Mouse (Mus musculus): ENCODE data around the gene Sept3. TPM values are rescaled to one million over a fixed set of nuclear protein-coding genes. Genes with fewer than 3 reads are reported as not detected.

Gene Sept3
- polyA plus RNA-seq, 1 experiment: 0.47 TPM

- Histone ChIP-seq H3K27me3 (replicated peaks; ENCODE audit: control insufficient read depth, insufficient read depth, low read length) (no peaks in the 10 kb centered on the region), H3K27ac (ENCODE audit: insufficient read depth, low read depth, low read length) (no peak overlapping the region), H3K4me3 (ENCODE audit: insufficient read depth, low read depth, low read length) (no peak overlapping the region), H3K4me1 (ENCODE audit: control insufficient read depth, insufficient read depth, low read length) (no peaks in the 10 kb centered on the region), H3K36me3 (ENCODE audit: control insufficient read depth, insufficient read depth, low read length) (no peaks in the 10 kb centered on the region)
- WGBS: 86% methylated on average over 9 of the region's 9 CpGs
- DNase-seq: no peak
- TF ChIP-seq CTCF (conservative IDR thresholded peaks at IDR 0.05; ENCODE audit: insufficient read depth, insufficient read length, low read depth, low read length) (no peak), POLR2A (IDR thresholded peaks at IDR 0.05; ENCODE audit: low read depth, low read length) (no peak)
Observed at GRCm38 (mm10) chr15:82268783-82269182, 5.9 kb upstream of the Sept3 start.

GRCm38 (mm10) chr15:82271201-82271600 lies 3.5 kb upstream of the Sept3 start:
- H3K36me3 ChIP-seq (ENCODE audit: control insufficient read depth, insufficient read depth, low read length): no peaks in the 10 kb centered on the region
- H3K4me1 ChIP-seq (ENCODE audit: control insufficient read depth, insufficient read depth, low read length): no peaks in the 10 kb centered on the region
- no peak overlapping the region for H3K27ac ChIP-seq (ENCODE audit: insufficient read depth, low read depth, low read length)
- TF ChIP-seq CTCF (conservative IDR thresholded peaks at IDR 0.05; ENCODE audit: insufficient read depth, insufficient read length, low read depth, low read length) (peak; percentile 93), POLR2A (IDR thresholded peaks at IDR 0.05; ENCODE audit: low read depth, low read length) (no peak)
- 6% methylated on average over 5 of the region's 5 CpGs for whole genome bisulfite sequencing
- H3K4me3 ChIP-seq (ENCODE audit: insufficient read depth, low read depth, low read length): no peak overlapping the region
- DNase-seq: peak; percentile 54
- peaks cover 2% of the 10 kb centered on the region; the same call in 1 of the 2 replicates for H3K27me3 ChIP-seq (replicated peaks; ENCODE audit: control insufficient read depth, insufficient read depth, low read length)

- DNase-seq: no peak
- Histone ChIP-seq H3K4me1 (ENCODE audit: control insufficient read depth, insufficient read depth, low read length) (no peaks in the 10 kb centered on the region), H3K36me3 (ENCODE audit: control insufficient read depth, insufficient read depth, low read length) (no peaks in the 10 kb centered on the region), H3K27ac (ENCODE audit: insufficient read depth, low read depth, low read length) (no peak overlapping the region), H3K27me3 (replicated peaks; ENCODE audit: control insufficient read depth, insufficient read depth, low read length) (peaks cover 2% of the 10 kb centered on the region; the same call in 1 of the 2 replicates), H3K4me3 (ENCODE audit: insufficient read depth, low read depth, low read length) (no peak overlapping the region)
- 89% methylated on average over 6 of the region's 6 CpGs for WGBS
- TF ChIP-seq POLR2A (IDR thresholded peaks at IDR 0.05; ENCODE audit: low read depth, low read length): no peak
- no peak for TF ChIP-seq CTCF (conservative IDR thresholded peaks at IDR 0.05; ENCODE audit: insufficient read depth, insufficient read length, low read depth, low read length)
Observed at GRCm38 (mm10) chr15:82272295-82272694, 2.4 kb upstream of the Sept3 start.

- no peak for DNase-seq
- TF ChIP-seq CTCF (conservative IDR thresholded peaks at IDR 0.05; ENCODE audit: insufficient read depth, insufficient read length, low read depth, low read length): no peak
- TF ChIP-seq POLR2A (IDR thresholded peaks at IDR 0.05; ENCODE audit: low read depth, low read length): no peak
- H3K4me1 ChIP-seq (ENCODE audit: control insufficient read depth, insufficient read depth, low read length): no peaks in the 10 kb centered on the region
- no peak overlapping the region for H3K27ac ChIP-seq (ENCODE audit: insufficient read depth, low read depth, low read length)
- 2% methylated on average over 85 of the region's 86 CpGs for WGBS
- peaks cover 2% of the 10 kb centered on the region; the same call in 1 of the 2 replicates for H3K27me3 ChIP-seq (replicated peaks; ENCODE audit: control insufficient read depth, insufficient read depth, low read length)
- no peaks in the 10 kb centered on the region for H3K36me3 ChIP-seq (ENCODE audit: control insufficient read depth, insufficient read depth, low read length)
- peak overlapping the region; percentile 14 for H3K4me3 ChIP-seq (ENCODE audit: insufficient read depth, low read depth, low read length)
Observed at GRCm38 (mm10) chr15:82274927-82275901, 521 bp downstream of the Sept3 start.

- WGBS: 72% methylated on average over 5 of the region's 5 CpGs
- H3K36me3 ChIP-seq (ENCODE audit: control insufficient read depth, insufficient read depth, low read length): no peaks in the 10 kb centered on the region
- no peak for TF ChIP-seq CTCF (conservative IDR thresholded peaks at IDR 0.05; ENCODE audit: insufficient read depth, insufficient read length, low read depth, low read length)
- TF ChIP-seq POLR2A (IDR thresholded peaks at IDR 0.05; ENCODE audit: low read depth, low read length): no peak
- H3K27ac ChIP-seq (ENCODE audit: insufficient read depth, low read depth, low read length): no peak overlapping the region
- no peak overlapping the region for H3K4me3 ChIP-seq (ENCODE audit: insufficient read depth, low read depth, low read length)
- H3K4me1 ChIP-seq (ENCODE audit: control insufficient read depth, insufficient read depth, low read length): no peaks in the 10 kb centered on the region
- no peak for DNase-seq
- peaks cover 2% of the 10 kb centered on the region; the same call in 1 of the 2 replicates for H3K27me3 ChIP-seq (replicated peaks; ENCODE audit: control insufficient read depth, insufficient read depth, low read length)
Observed at GRCm38 (mm10) chr15:82277591-82277990, 2.9 kb downstream of the Sept3 start.

- Histone ChIP-seq H3K4me1 (ENCODE audit: control insufficient read depth, insufficient read depth, low read length) (no peaks in the 10 kb centered on the region), H3K36me3 (ENCODE audit: control insufficient read depth, insufficient read depth, low read length) (no peaks in the 10 kb centered on the region), H3K27ac (ENCODE audit: insufficient read depth, low read depth, low read length) (no peak overlapping the region), H3K27me3 (replicated peaks; ENCODE audit: control insufficient read depth, insufficient read depth, low read length) (no peaks in the 10 kb centered on the region), H3K4me3 (ENCODE audit: insufficient read depth, low read depth, low read length) (no peak overlapping the region)
- TF ChIP-seq CTCF (conservative IDR thresholded peaks at IDR 0.05; ENCODE audit: insufficient read depth, insufficient read length, low read depth, low read length) (no peak), POLR2A (IDR thresholded peaks at IDR 0.05; ENCODE audit: low read depth, low read length) (no peak)
- DNase-seq: no peak
- WGBS: 64% methylated on average over 4 of the region's 4 CpGs
Observed at GRCm38 (mm10) chr15:82280638-82281037, 5.9 kb downstream of the Sept3 start.

- Histone ChIP-seq H3K4me1 (ENCODE audit: control insufficient read depth, insufficient read depth, low read length) (no peaks in the 10 kb centered on the region), H3K27me3 (replicated peaks; ENCODE audit: control insufficient read depth, insufficient read depth, low read length) (no peaks in the 10 kb centered on the region), H3K36me3 (ENCODE audit: control insufficient read depth, insufficient read depth, low read length) (no peaks in the 10 kb centered on the region), H3K27ac (ENCODE audit: insufficient read depth, low read depth, low read length) (no peak overlapping the region), H3K4me3 (ENCODE audit: insufficient read depth, low read depth, low read length) (no peak overlapping the region)
- TF ChIP-seq POLR2A (IDR thresholded peaks at IDR 0.05; ENCODE audit: low read depth, low read length) (no peak), CTCF (conservative IDR thresholded peaks at IDR 0.05; ENCODE audit: insufficient read depth, insufficient read length, low read depth, low read length) (no peak)
- no peak for DNase-seq
- 67% methylated on average over 12 of the region's 12 CpGs for WGBS
Observed at GRCm38 (mm10) chr15:82286157-82286556, 11.5 kb downstream of the Sept3 start.
